Mouse (Mus musculus): ENCODE data around the gene Rcl1.

DNA sequence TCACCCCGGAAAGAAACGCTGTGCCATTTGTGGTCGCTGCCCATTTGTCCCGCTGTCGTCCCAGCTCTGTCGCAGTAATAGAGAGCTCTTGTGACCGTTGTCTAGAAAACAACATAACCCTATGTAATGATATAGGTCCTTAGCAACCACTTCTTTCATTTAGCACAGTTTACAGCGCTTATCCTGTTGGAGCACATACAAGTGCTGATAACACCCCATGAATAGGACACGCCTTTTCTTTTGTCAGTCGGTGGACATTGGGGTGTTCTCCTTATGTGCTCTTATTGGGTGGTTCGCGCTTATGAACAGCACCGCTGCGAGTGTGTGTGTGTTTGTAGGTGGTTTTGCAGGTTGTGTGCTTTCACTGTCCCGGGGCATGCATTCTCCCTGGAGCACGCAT lies 39.8 kb downstream of the Rcl1 start:
- TF ChIP-seq CTCF (IDR thresholded peaks at IDR 0.05; ENCODE audit: borderline replicate concordance, control insufficient read depth, extremely low read depth, insufficient read depth, low read length, poor library complexity) (no peak), POLR2A (IDR thresholded peaks at IDR 0.05; ENCODE audit: control insufficient read depth, extremely low read depth, insufficient read depth, low read length, poor library complexity) (no peak)

All from thymus, adult 2 months (tissue).